Mouse (Mus musculus) heart, embryonic 16.5 days (tissue): ENCODE data around the gene Ank2. TPM values are rescaled to one million over a fixed set of nuclear protein-coding genes. Genes with fewer than 3 reads are reported as not detected.

Experiments
- ATAC-seq: fragments of 200-750 bp; cut with Nextera tagmentation; replicated peaks from 2 replicates; pipeline ENCODE4 v1.8.0; 2017; ENCODE audit warnings: moderate number of reproducible peaks; ENCODE audit not compliant: insufficient read depth, low FRiP score; ENCODE audit errors: extremely low read depth
- H3K27ac ChIP-seq: fragments of 300-500 bp; sonication (generic); 2 replicates; pipeline ENCODE4 v1.5.1; 2014; ENCODE audit warnings: mild to moderate bottlenecking, low read length, control low read depth, moderate library complexity
- H3K27me3 ChIP-seq: fragments of 300-500 bp; sonication (generic); 2 replicates; pipeline ENCODE4 v1.6.1; 2014; ENCODE audit warnings: low read length, mixed read lengths; ENCODE audit not compliant: control insufficient read depth, insufficient read depth
- H3K36me3 ChIP-seq: fragments of 300-500 bp; sonication (generic); 2 replicates; pipeline ENCODE4 v1.6.1; 2014; ENCODE audit not compliant: control insufficient read depth, insufficient read depth
- H3K4me1 ChIP-seq: fragments of 300-500 bp; sonication (generic); 2 replicates; pipeline ENCODE4 v1.6.1; 2014; ENCODE audit warnings: low read length, mixed read lengths; ENCODE audit not compliant: control insufficient read depth, insufficient read depth
- H3K4me2 ChIP-seq: fragments of 300-500 bp; sonication (generic); 2 replicates; pipeline ENCODE4 v1.6.1; 2014; ENCODE audit warnings: low read depth, mild to moderate bottlenecking, control low read depth, low read length
- H3K4me3 ChIP-seq: fragments of 300-500 bp; sonication (generic); 2 replicates; pipeline ENCODE4 v1.5.1; 2014; ENCODE audit warnings: mild to moderate bottlenecking, control low read depth, low read length
- H3K9ac ChIP-seq: fragments of 300-500 bp; sonication (generic); 2 replicates; pipeline ENCODE4 v1.6.1; 2014; ENCODE audit warnings: low read length, control low read depth
- H3K9me3 ChIP-seq: fragments of 300-500 bp; sonication (generic); replicated peaks from 2 replicates; pipeline ENCODE4 v1.6.1; 2016; ENCODE audit warnings: low read length; ENCODE audit not compliant: control insufficient read depth
- WGBS: fragments of 180-500 bp; shearing (Covaris S2); extraction: QIAGEN DNeasy Blood & Tissue Kit; methylation state at CpG from one replicate; pipeline ENCODE4 v1.1.7; 2014; 5-methylcytosine and 5-hydroxymethylcytosine counted together
- polyA plus RNA-seq: library from polyadenylated mRNA; unstranded; fragments of >200 nt; fragmentation: Nextera tagmentation; extraction: Ambion mirVana; gene quantifications from 2 replicates; pipeline ENCODE4 v1.2.1, GENCODE M21; 2015

The Ank2 gene
- polyA plus RNA-seq, 1 experiment from 2014 or later, result 38.9 TPM

DNA sequence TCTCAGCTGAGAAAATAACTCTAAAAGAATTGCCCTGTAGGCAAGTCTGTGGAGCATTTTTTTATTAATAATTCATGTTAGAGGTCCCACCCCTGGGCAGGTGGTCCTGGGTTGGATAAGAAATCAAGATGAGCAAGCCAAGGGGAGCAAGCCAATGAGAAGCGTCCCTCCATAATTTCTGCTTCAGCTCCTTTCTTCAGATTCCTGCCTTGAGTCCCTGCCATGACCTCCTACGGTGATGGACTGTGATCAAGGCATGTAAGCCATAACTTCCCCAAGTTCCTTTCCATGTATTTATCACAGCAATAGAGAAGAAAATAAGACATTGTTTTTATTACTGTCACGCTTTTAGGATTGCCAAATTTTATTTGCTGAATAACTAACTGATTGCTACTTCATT is 115.9 kb downstream of the Ank2 start:
- 85% methylated on average over 3 of the region's 3 CpGs for WGBS
- Histone ChIP-seq H3K4me1 (no peaks in the 10 kb centered on the region), H3K4me3 (no peak overlapping the region), H3K4me2 (no peak overlapping the region), H3K27me3 (no peaks in the 10 kb centered on the region), H3K36me3 (no peaks in the 10 kb centered on the region), H3K27ac (no peak overlapping the region), H3K9me3 (no peaks in the 10 kb centered on the region; the same call in 1 of the 2 replicates), H3K9ac (no peak overlapping the region)
- no peak for ATAC-seq

DNA sequence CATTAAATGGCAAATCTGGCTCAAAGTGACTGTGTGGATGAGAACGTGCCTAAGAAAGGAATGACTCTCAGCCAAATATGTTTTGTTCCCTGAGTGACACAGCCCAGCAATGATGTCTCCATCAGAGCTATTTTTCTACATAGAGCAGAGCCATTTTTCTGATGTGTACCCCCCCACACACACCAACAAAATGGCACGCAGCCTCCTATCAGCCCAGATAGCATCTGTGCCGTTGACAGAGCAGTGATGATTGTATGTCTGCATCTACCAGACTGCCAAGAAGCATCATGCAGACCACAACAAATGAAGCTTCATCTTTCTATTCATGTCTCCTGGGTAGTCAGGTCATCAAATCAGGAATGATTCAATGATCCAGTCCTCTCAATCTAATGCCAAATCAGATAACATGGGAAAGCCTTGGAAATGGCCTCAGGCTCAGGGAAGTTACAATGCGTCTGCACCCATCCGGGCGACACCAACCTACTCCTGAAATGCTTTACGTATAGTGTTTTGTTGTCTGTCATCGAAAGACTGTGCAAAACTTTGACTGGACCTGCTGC is 122.2 kb downstream of the Ank2 start:
- H3K27me3 ChIP-seq, result no peaks in the 10 kb centered on the region
- H3K27ac ChIP-seq, result no peak overlapping the region
- no peak overlapping the region for H3K9ac ChIP-seq
- H3K4me1 ChIP-seq, result 0 out of 2 replicates have a peak, but pooled peaks cover 3% of the 10 kb centered on the region
- no peak for ATAC-seq
- H3K4me3 ChIP-seq, result no peak overlapping the region
- H3K9me3 ChIP-seq, result no peaks in the 10 kb centered on the region
- no peak overlapping the region for H3K4me2 ChIP-seq
- 84% methylated on average over 8 of the region's 8 CpGs for WGBS
- no peaks in the 10 kb centered on the region for H3K36me3 ChIP-seq

DNA sequence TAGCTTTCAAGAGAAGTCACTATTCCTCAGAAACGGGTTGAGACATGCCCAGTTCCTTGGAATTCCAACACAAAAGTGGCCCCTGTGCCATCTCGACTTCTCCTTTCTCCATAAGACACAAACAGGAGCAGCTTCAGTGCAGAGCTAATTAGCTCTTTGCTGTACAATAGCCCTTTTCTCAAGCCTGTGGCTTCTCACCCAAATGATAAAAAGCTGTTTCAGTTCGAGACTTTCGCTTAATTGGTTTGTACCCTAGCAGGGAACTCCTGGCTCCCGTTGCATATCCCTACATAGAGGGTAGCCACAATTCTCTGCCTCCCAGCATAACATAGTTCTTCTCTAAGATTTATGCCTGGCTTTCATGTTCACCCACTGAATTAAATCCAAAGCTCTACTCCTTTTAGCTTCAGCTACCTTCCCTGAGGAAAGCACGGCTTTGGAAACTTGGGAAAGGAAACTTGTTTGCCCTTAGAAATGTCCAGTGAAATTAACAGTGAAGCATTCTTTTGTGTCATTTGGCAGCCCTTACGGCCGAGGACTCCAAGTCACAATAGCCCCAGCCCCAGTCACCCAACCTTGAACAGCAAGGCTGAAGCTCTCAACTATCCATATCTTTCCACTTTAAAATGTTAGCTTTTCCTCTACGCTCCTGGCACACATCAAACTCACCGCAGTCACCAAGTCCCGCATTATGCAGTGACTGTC is 123.0 kb downstream of the Ank2 start:
- Histone ChIP-seq H3K9ac (no peak overlapping the region), H3K9me3 (0 out of 2 replicates have a peak, but pooled peaks cover 2% of the 10 kb centered on the region), H3K4me2 (no peak overlapping the region), H3K27me3 (no peaks in the 10 kb centered on the region), H3K4me3 (no peak overlapping the region), H3K27ac (no peak overlapping the region), H3K36me3 (no peaks in the 10 kb centered on the region), H3K4me1 (0 out of 2 replicates have a peak, but pooled peaks cover 3% of the 10 kb centered on the region)
- ATAC-seq, result no peak
- 56% methylated on average over 11 of the region's 11 CpGs for whole genome bisulfite sequencing

DNA sequence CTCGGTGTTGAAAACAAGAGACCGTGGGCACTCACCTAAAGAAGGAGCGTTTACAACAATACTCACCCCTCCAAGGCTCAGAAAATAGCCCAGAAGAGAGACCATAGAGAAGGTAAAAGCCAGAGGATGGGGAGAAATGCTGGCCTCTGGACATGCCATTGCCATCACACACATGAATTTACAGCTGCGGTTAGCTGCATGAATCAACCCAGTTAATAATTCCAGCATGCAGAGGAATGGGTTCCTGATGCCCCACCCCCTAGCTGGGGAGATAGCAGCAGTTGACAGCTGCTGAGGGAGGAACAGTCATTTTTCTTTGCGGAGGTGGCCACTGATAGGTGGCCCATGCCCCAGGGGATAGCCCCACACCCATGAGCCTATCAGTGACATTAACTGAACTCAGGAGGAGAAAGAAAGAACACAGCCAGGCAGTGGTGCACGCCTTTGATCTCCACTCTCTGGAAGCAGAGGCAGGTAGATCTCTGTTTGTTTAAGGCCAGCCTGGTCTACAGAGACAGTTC is 124.9 kb downstream of the Ank2 start:
- 0 out of 2 replicates have a peak, but pooled peaks cover 3% of the 10 kb centered on the region for H3K4me1 ChIP-seq
- ATAC-seq, result no peak
- H3K27me3 ChIP-seq, result no peaks in the 10 kb centered on the region
- no peak overlapping the region for H3K4me3 ChIP-seq
- no peak overlapping the region for H3K27ac ChIP-seq
- no peaks in the 10 kb centered on the region for H3K36me3 ChIP-seq
- 85% methylated on average over 6 of the region's 6 CpGs for WGBS
- H3K9ac ChIP-seq, result no peak overlapping the region
- H3K9me3 ChIP-seq, result 0 out of 2 replicates have a peak, but pooled peaks cover 2% of the 10 kb centered on the region
- H3K4me2 ChIP-seq, result no peak overlapping the region

DNA sequence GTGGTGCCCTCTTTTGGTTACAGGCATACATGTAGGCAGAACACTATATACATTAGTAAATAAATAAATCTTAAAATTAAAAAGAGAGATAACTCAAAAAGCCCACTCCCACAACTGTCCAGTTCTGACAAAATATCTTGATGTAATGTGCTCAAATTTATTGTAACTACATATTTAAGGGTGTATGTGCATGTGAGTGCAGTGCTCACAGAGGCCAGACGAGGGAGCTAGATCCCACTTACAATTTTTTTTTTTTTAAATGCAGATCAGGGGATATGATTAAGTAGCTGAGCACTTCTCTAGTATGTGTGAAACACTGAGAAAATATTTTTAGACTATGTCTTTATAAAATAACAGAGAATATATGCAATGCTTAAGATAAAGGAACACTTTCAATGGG is 127.4 kb downstream of the Ank2 start:
- Histone ChIP-seq H3K4me3 (no peak overlapping the region), H3K27ac (no peak overlapping the region), H3K4me1 (0 out of 2 replicates have a peak, but pooled peaks cover 3% of the 10 kb centered on the region), H3K4me2 (no peak overlapping the region), H3K9me3 (0 out of 2 replicates have a peak, but pooled peaks cover 2% of the 10 kb centered on the region), H3K9ac (no peak overlapping the region), H3K27me3 (no peaks in the 10 kb centered on the region), H3K36me3 (no peaks in the 10 kb centered on the region)
- ATAC-seq, result no peak
- WGBS, result 86% methylated on average over 1 of the region's 1 CpGs

DNA sequence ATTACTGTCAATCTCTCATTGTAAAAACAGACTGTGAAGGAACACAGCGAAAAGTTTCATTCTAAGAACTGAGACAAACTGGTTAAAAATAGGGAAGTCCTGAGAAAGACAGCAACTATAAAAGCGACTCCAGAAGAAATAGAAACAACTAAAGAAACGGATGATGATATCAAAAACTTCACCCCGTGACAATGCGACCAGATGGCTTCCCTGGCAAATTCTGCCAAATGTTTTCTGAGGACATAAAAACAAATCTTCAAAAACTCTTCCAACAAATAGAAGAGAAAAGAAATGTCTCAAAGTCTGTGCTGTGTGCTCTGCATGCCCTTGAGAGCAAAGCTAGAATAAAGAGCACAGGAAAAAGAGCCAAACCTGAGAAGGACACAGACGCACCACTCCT is 129.6 kb downstream of the Ank2 start:
- H3K27ac ChIP-seq, result no peak overlapping the region
- 78% methylated on average over 6 of the region's 6 CpGs for WGBS
- no peaks in the 10 kb centered on the region for H3K4me1 ChIP-seq
- H3K9ac ChIP-seq, result no peak overlapping the region
- H3K9me3 ChIP-seq, result 0 out of 2 replicates have a peak, but pooled peaks cover 2% of the 10 kb centered on the region
- no peak overlapping the region for H3K4me2 ChIP-seq
- no peak overlapping the region for H3K4me3 ChIP-seq
- H3K36me3 ChIP-seq, result no peaks in the 10 kb centered on the region
- H3K27me3 ChIP-seq, result no peaks in the 10 kb centered on the region
- no peak for ATAC-seq

DNA sequence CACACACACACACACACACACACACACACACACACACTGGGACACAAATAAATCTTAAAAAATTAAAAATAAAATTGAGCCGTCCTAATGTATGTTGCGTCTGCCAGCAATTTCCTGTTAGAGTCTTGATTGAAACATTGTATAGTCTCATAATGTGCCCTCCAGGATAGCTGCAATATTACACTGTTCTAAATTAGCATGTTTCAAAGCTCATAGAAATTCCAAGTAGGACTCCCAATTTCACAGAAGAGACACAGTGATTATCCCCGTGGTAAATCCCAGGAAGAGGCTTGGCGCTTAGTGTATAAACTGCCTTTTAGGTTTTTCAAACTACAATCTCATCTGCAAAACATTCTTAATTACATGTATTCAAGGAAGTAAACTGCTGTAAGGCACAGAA is 131.7 kb downstream of the Ank2 start:
- Histone ChIP-seq H3K4me3 (no peak overlapping the region), H3K27me3 (no peaks in the 10 kb centered on the region), H3K27ac (no peak overlapping the region), H3K36me3 (no peaks in the 10 kb centered on the region), H3K4me2 (no peak overlapping the region), H3K9me3 (0 out of 2 replicates have a peak, but pooled peaks cover 2% of the 10 kb centered on the region), H3K4me1 (no peaks in the 10 kb centered on the region), H3K9ac (no peak overlapping the region)
- 87% methylated on average over 4 of the region's 4 CpGs for WGBS
- no peak for ATAC-seq

DNA sequence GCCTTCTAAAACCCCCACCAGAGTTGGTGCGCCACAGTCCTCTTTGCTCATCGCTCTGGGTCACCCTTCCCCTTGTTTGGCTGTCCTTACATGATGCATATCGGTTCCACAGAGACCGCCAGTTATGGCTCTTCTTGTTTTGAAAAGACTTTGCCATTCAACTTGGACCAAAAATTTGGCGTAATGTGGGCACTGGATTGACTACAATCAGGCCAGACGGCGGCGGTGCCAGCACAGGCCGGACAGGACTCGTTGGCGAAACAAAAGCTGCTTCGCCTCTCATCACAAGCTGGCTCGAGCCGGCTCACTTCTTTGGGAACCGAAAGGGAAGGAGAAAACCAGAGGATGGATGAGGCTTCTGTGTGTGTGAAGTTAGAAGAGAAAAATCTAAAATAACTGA is 135.6 kb downstream of the Ank2 start:
- Histone ChIP-seq H3K4me3 (no peak overlapping the region), H3K36me3 (no peaks in the 10 kb centered on the region), H3K4me1 (no peaks in the 10 kb centered on the region), H3K27ac (no peak overlapping the region), H3K27me3 (no peaks in the 10 kb centered on the region), H3K9me3 (no peaks in the 10 kb centered on the region), H3K4me2 (no peak overlapping the region), H3K9ac (no peak overlapping the region)
- 85% methylated on average over 15 of the region's 15 CpGs for WGBS
- ATAC-seq, result no peak
